Comparison of ENCODE assay signal across 18 mouse cellular contexts in the genomic region with DNA sequence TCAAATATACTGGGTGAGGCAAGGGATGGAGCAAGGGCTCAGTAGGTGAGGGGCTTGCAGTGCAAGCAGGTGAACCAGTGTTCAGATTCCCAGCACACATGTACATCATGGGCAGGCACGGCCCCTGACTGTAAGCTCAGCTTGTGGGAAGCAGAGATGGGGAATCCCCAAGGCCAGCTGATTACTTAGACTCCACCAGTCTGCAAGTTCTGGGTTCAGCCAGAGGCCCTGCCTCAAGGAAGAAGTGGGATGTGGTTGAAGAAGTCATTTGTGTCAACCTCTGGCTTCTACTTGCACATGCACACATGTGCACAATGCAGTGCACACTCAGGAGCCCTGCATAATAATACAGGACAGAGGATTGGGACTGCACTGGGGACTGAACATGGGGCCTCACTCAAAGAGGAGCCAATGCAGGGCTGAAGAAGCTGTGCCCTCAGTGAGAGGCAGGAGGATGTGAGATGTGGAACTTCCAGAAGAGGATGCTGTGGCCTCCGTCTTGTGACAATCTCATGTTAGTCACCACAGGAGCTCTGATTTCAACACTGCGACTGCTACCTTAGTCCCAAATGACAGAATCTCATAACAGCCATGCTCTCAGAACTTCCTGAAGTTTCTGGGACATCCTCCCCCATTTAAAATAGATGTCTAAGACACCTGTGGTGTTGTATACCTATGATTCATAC. TPM values are rescaled to one million over a fixed set of nuclear protein-coding genes. Genes with fewer than 3 reads are reported as not detected.
DNase-seq lines count a peak whose midpoint lies in the region; ATAC-seq and TF ChIP-seq lines count a peak whose summit lies in the region.
"Had no signal": no experiment of that assay in that cellular context is flagged by ENCODE, and none has a peak within 500 bp of the region (broad histone marks: within the 10 kb centered on the region; RNA-seq: fewer than 3 reads in every experiment).

No protein-coding gene starts in this region.

- no peak overlapping the region for H3K27ac ChIP-seq in midbrain, postnatal 0 days (ENCODE audit: low read depth, low read length)
- H3K27ac ChIP-seq: forebrain, embryonic 15.5 days; heart, embryonic 15.5 days; kidney, postnatal 0 days; limb, embryonic 10.5 days; liver, embryonic 15.5 days had no signal

- WGBS in midbrain, postnatal 0 days, result 89% methylated on average over 3 of the region's 3 CpGs

- no peak overlapping the region for H3K4me2 ChIP-seq in midbrain, postnatal 0 days (ENCODE audit: low read depth, low read length, poor library complexity, severe bottlenecking)
- H3K4me2 ChIP-seq: forebrain, embryonic 15.5 days; heart, embryonic 15.5 days; liver, embryonic 15.5 days had no signal

- TF ChIP-seq CTCF in midbrain, postnatal 0 days (IDR thresholded peaks at IDR 0.05), result no peak

- H3K4me1 ChIP-seq in midbrain, postnatal 0 days (ENCODE audit: insufficient read depth, low read length), result no peaks in the 10 kb centered on the region
- H3K4me1 ChIP-seq: forebrain, embryonic 15.5 days; heart, embryonic 15.5 days had no signal

- H3K9me3 ChIP-seq in midbrain, postnatal 0 days (ENCODE audit: low read length), result no peaks in the 10 kb centered on the region
- H3K9me3 ChIP-seq: forebrain, embryonic 15.5 days; heart, embryonic 15.5 days; limb, embryonic 10.5 days; liver, embryonic 15.5 days had no signal

- H3K36me3 ChIP-seq in midbrain, postnatal 0 days (ENCODE audit: insufficient read depth, low read length), result no peaks in the 10 kb centered on the region
- H3K36me3 ChIP-seq: forebrain, embryonic 15.5 days; G1E; heart, embryonic 15.5 days; limb, embryonic 10.5 days; liver, embryonic 15.5 days had no signal

- no peaks in the 10 kb centered on the region; the same call in 1 of the 2 replicates for H3K27me3 ChIP-seq in midbrain, postnatal 0 days (ENCODE audit: insufficient read depth, low read length)
- H3K27me3 ChIP-seq: forebrain, embryonic 15.5 days; heart, embryonic 15.5 days; liver, embryonic 15.5 days had no signal

- H3K9ac ChIP-seq in midbrain, postnatal 0 days (replicated peaks; ENCODE audit: low read length, poor library complexity, severe bottlenecking), result no peak overlapping the region
- H3K9ac ChIP-seq: forebrain, embryonic 15.5 days; heart, embryonic 15.5 days; liver, embryonic 15.5 days had no signal

- DNase-seq in kidney, adult 9 months, result peak; percentile 12
- no peak for DNase-seq in kidney, postnatal 25 days
- DNase-seq in spleen, postnatal 36 days (ENCODE audit: low spot score in 2 of 2), result peak; percentile 36 to 43
- DNase-seq in spleen, adult 18-20 months, result no peak
- no peak for DNase-seq in midbrain, postnatal 0 days (ENCODE audit: low spot score)
- DNase-seq in thymus, postnatal 0 days (ENCODE audit: low spot score), result no peak
- DNase-seq in layer of hippocampus, postnatal 14 days (ENCODE audit: low spot score in 2 of 2), result no peak
- DNase-seq: adrenal gland, postnatal 10 days; cerebellum, adult 9-11 months; layer of hippocampus, postnatal 36 days; thymus, postnatal 14 days had no signal

- H3K4me3 ChIP-seq in midbrain, postnatal 0 days (ENCODE audit: low read depth, low read length), result no peak overlapping the region
- H3K4me3 ChIP-seq: forebrain, embryonic 15.5 days; heart, embryonic 15.5 days; limb, embryonic 10.5 days; liver, embryonic 15.5 days had no signal

- peak; percentile 84 for ATAC-seq in megakaryocyte progenitor cell, adult 5-6 weeks (replicated peaks; ENCODE audit: poor library complexity)
- ATAC-seq in midbrain, postnatal 0 days (ENCODE audit: low FRiP score), result no peak
- ATAC-seq: forebrain, embryonic 15.5 days had no signal

RNA-seq across cellular contexts. Expression of a gene that starts 3.8 kb away (rescaled TPM):
- total RNA-seq in megakaryocyte progenitor cell, adult 5-6 weeks (2015), result 0.20 and 0.32 TPM in 2 replicates
- total RNA-seq in megakaryocyte progenitor cell, adult 5-6 weeks (2017), result 0.17 and 0.20 TPM in 2 replicates
- total RNA-seq in midbrain, postnatal 0 days (2014; rRNA removed), result 0.19 TPM in 1 of 2 replicates, not detected in the other
- polyA plus RNA-seq in midbrain, postnatal 0 days (2015; fragmentation: Nextera tagmentation; extraction: Ambion mirVana), result 0.09 and 0.28 TPM in 2 replicates
- polyA plus RNA-seq in thymus, postnatal 0 days (2015; fragmentation: Nextera tagmentation; extraction: Ambion mirVana), result 20.0 and 20.5 TPM in 2 replicates
- total RNA-seq in layer of hippocampus, postnatal 14 days (2021), result under 1 TPM; 0.21 to 0.39 TPM
- total RNA-seq: G1E had no signal
- polyA plus RNA-seq: G1E had no signal

Comparison
In these comparisons a context has a peak if more than half of its experiments do, and no peak if none do; other contexts are left out.
1. DNase-seq: peak in kidney, adult 9 months (single experiment) and spleen, postnatal 36 days (2 of 2); none in kidney, postnatal 25 days (0 of 2), spleen, adult 18-20 months (0 of 2), midbrain, postnatal 0 days (single experiment), thymus, postnatal 0 days (single experiment) and layer of hippocampus, postnatal 14 days (0 of 2).